Mouse (Mus musculus): Measurements from ENCODE around the gene Pcbp3. TPM values are rescaled to one million over a fixed set of nuclear protein-coding genes. Genes with fewer than 3 reads are reported as not detected.

The Pcbp3 gene
- polyA plus RNA-seq, 1 experiment, result 235 TPM

GRCm38 (mm10) chr10:76791475-76791874 lies 170.2 kb downstream of the Pcbp3 start:
- TF ChIP-seq CTCF (IDR thresholded peaks at IDR 0.05; ENCODE audit: control insufficient read depth, insufficient read depth, insufficient replicate concordance, low read depth, low read length) (peak; percentile 22; the same call in 1 of the 2 replicates), POLR2A (IDR thresholded peaks at IDR 0.05; ENCODE audit: control insufficient read depth, low read depth, low read length) (no peak)
- Histone ChIP-seq H3K4me3 (ENCODE audit: control insufficient read depth, low read depth, low read length) (no peak overlapping the region), H3K27ac (ENCODE audit: control insufficient read depth, insufficient read depth, low read depth, low read length) (no peak overlapping the region), H3K27me3 (ENCODE audit: control insufficient read depth, insufficient read depth, low read length) (no peaks in the 10 kb centered on the region), H3K36me3 (ENCODE audit: control insufficient read depth, insufficient read depth, low read length) (peaks cover 1% of the 10 kb centered on the region; the same call in 1 of the 2 replicates), H3K4me1 (ENCODE audit: control insufficient read depth, insufficient read depth, low read length) (no peaks in the 10 kb centered on the region)

DNA sequence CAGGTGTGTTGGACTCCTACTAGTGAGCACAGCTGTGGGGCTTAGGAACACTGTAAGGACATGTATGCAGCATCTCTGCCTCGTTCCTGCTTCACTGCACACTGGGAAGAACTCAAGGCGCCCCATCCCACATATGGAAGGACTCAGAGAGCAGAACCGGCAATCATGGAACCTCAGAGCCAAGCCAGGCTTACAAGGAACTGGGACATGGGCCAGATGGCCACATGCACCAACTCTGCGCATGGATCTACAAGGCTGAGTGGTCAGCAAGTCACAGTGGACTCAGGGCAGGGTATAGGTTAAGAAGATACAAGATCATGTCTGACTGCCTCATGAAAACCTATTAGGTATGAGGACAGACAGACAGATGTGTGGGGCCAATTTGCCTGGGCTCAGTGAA lies 171.8 kb downstream of the Pcbp3 start:
- H3K27me3 ChIP-seq (ENCODE audit: control insufficient read depth, insufficient read depth, low read length), result no peaks in the 10 kb centered on the region
- no peak overlapping the region for H3K4me3 ChIP-seq (ENCODE audit: control insufficient read depth, low read depth, low read length)
- no peaks in the 10 kb centered on the region for H3K4me1 ChIP-seq (ENCODE audit: control insufficient read depth, insufficient read depth, low read length)
- peaks cover 1% of the 10 kb centered on the region; the same call in 1 of the 2 replicates for H3K36me3 ChIP-seq (ENCODE audit: control insufficient read depth, insufficient read depth, low read length)
- TF ChIP-seq POLR2A (IDR thresholded peaks at IDR 0.05; ENCODE audit: control insufficient read depth, low read depth, low read length) (no peak), CTCF (IDR thresholded peaks at IDR 0.05; ENCODE audit: control insufficient read depth, insufficient read depth, insufficient replicate concordance, low read depth, low read length) (no peak)
- H3K27ac ChIP-seq (ENCODE audit: control insufficient read depth, insufficient read depth, low read depth, low read length), result no peak overlapping the region

DNA sequence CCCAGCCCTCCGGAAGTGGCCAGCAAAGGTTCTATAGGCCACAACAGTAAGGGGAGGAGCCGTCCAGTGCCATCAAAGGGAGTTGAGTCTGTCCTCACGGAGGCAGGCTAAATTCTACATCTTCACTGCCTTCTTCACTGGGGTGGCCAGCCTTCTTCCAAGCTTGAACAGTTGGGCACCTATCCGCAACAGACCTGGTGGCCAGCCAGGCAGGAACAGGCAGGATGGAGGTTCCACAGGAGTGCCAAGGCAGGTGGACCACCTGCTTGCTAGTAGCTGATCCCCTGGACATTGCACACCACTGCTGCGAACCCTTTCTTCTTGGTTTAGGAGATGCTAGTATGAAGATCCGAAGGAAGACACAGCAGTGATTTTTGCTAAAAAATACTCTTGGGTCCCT lies 176.4 kb downstream of the Pcbp3 start:
- TF ChIP-seq CTCF (IDR thresholded peaks at IDR 0.05; ENCODE audit: control insufficient read depth, insufficient read depth, insufficient replicate concordance, low read depth, low read length) (no peak), POLR2A (IDR thresholded peaks at IDR 0.05; ENCODE audit: control insufficient read depth, low read depth, low read length) (no peak)
- Histone ChIP-seq H3K27me3 (ENCODE audit: control insufficient read depth, insufficient read depth, low read length) (no peaks in the 10 kb centered on the region), H3K27ac (ENCODE audit: control insufficient read depth, insufficient read depth, low read depth, low read length) (no peak overlapping the region), H3K4me3 (ENCODE audit: control insufficient read depth, low read depth, low read length) (no peak overlapping the region), H3K36me3 (ENCODE audit: control insufficient read depth, insufficient read depth, low read length) (no peaks in the 10 kb centered on the region), H3K4me1 (ENCODE audit: control insufficient read depth, insufficient read depth, low read length) (no peaks in the 10 kb centered on the region)

GRCm38 (mm10) chr10:76779225-76779624 lies 182.5 kb downstream of the Pcbp3 start:
- Histone ChIP-seq H3K27me3 (ENCODE audit: control insufficient read depth, insufficient read depth, low read length) (no peaks in the 10 kb centered on the region), H3K36me3 (ENCODE audit: control insufficient read depth, insufficient read depth, low read length) (no peaks in the 10 kb centered on the region), H3K27ac (ENCODE audit: control insufficient read depth, insufficient read depth, low read depth, low read length) (no peak overlapping the region), H3K4me1 (ENCODE audit: control insufficient read depth, insufficient read depth, low read length) (no peaks in the 10 kb centered on the region), H3K4me3 (ENCODE audit: control insufficient read depth, low read depth, low read length) (no peak overlapping the region)
- TF ChIP-seq POLR2A (IDR thresholded peaks at IDR 0.05; ENCODE audit: control insufficient read depth, low read depth, low read length) (no peak), CTCF (IDR thresholded peaks at IDR 0.05; ENCODE audit: control insufficient read depth, insufficient read depth, insufficient replicate concordance, low read depth, low read length) (no peak)

DNA sequence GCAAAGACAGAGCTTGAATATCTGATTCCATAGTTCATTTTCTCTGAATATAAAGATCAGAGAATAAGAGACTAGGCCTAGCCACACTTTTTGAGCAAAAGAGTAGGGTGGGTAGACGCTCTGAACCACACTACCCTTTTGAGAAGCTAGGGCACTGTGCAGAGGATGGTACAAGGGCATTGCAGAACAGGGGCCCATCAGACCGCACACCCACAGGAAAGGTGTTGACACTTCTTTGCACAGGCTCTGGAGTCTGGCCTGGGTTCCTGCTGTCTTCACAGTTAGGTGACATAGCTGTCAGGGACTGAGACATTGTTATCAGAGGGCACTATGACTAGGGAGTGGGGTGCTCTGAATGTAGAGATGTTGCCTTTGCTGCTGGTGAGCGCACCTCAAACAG lies 190.1 kb downstream of the Pcbp3 start:
- Histone ChIP-seq H3K36me3 (ENCODE audit: control insufficient read depth, insufficient read depth, low read length) (no peaks in the 10 kb centered on the region; the same call in 1 of the 2 replicates), H3K27ac (ENCODE audit: control insufficient read depth, insufficient read depth, low read depth, low read length) (no peak overlapping the region), H3K27me3 (ENCODE audit: control insufficient read depth, insufficient read depth, low read length) (no peaks in the 10 kb centered on the region), H3K4me3 (ENCODE audit: control insufficient read depth, low read depth, low read length) (no peak overlapping the region), H3K4me1 (ENCODE audit: control insufficient read depth, insufficient read depth, low read length) (no peaks in the 10 kb centered on the region)
- no peak for TF ChIP-seq POLR2A (IDR thresholded peaks at IDR 0.05; ENCODE audit: control insufficient read depth, low read depth, low read length)
- no peak for TF ChIP-seq CTCF (IDR thresholded peaks at IDR 0.05; ENCODE audit: control insufficient read depth, insufficient read depth, insufficient replicate concordance, low read depth, low read length)

- Histone ChIP-seq H3K27me3 (ENCODE audit: control insufficient read depth, insufficient read depth, low read length) (no peaks in the 10 kb centered on the region), H3K27ac (ENCODE audit: control insufficient read depth, insufficient read depth, low read depth, low read length) (no peak overlapping the region), H3K36me3 (ENCODE audit: control insufficient read depth, insufficient read depth, low read length) (no peaks in the 10 kb centered on the region; the same call in 1 of the 2 replicates), H3K4me1 (ENCODE audit: control insufficient read depth, insufficient read depth, low read length) (no peaks in the 10 kb centered on the region), H3K4me3 (ENCODE audit: control insufficient read depth, low read depth, low read length) (no peak overlapping the region)
- no peak for TF ChIP-seq POLR2A (IDR thresholded peaks at IDR 0.05; ENCODE audit: control insufficient read depth, low read depth, low read length)
- TF ChIP-seq CTCF (IDR thresholded peaks at IDR 0.05; ENCODE audit: control insufficient read depth, insufficient read depth, insufficient replicate concordance, low read depth, low read length), result no peak
Observed at GRCm38 (mm10) chr10:76771086-76771485, 190.6 kb downstream of the Pcbp3 start.

- no peak overlapping the region for H3K4me3 ChIP-seq (ENCODE audit: control insufficient read depth, low read depth, low read length)
- H3K27ac ChIP-seq (ENCODE audit: control insufficient read depth, insufficient read depth, low read depth, low read length), result no peak overlapping the region
- no peaks in the 10 kb centered on the region; the same call in 1 of the 2 replicates for H3K36me3 ChIP-seq (ENCODE audit: control insufficient read depth, insufficient read depth, low read length)
- H3K4me1 ChIP-seq (ENCODE audit: control insufficient read depth, insufficient read depth, low read length), result no peaks in the 10 kb centered on the region
- TF ChIP-seq CTCF (IDR thresholded peaks at IDR 0.05; ENCODE audit: control insufficient read depth, insufficient read depth, insufficient replicate concordance, low read depth, low read length) (no peak), POLR2A (IDR thresholded peaks at IDR 0.05; ENCODE audit: control insufficient read depth, low read depth, low read length) (no peak)
- no peaks in the 10 kb centered on the region for H3K27me3 ChIP-seq (ENCODE audit: control insufficient read depth, insufficient read depth, low read length)
Observed at GRCm38 (mm10) chr10:76769581-76769980, 192.1 kb downstream of the Pcbp3 start.

DNA sequence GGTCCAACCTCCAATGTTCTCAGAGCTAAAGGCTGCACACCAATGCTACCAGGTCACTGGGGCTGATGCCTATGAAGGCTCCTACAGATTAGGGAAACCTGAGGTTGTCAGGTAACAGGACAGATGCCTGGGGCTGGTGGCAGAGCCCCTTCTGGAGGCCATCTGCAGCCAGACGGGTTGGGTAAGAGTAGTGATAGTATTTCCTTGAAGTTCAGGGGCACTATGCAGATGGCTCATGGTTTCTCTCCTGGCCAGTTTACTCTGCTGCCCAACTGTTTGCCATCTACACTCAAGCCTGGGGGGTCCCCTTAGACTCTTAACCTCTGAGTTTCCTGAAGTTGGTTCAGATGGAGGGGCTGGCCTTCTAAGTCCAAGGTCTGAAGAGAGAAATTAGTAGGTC lies 195.5 kb downstream of the Pcbp3 start:
- no peak overlapping the region for H3K27ac ChIP-seq (ENCODE audit: control insufficient read depth, insufficient read depth, low read depth, low read length)
- H3K4me3 ChIP-seq (ENCODE audit: control insufficient read depth, low read depth, low read length), result no peak overlapping the region
- TF ChIP-seq CTCF (IDR thresholded peaks at IDR 0.05; ENCODE audit: control insufficient read depth, insufficient read depth, insufficient replicate concordance, low read depth, low read length) (no peak), POLR2A (IDR thresholded peaks at IDR 0.05; ENCODE audit: control insufficient read depth, low read depth, low read length) (no peak)
- H3K4me1 ChIP-seq (ENCODE audit: control insufficient read depth, insufficient read depth, low read length), result no peaks in the 10 kb centered on the region
- no peaks in the 10 kb centered on the region; the same call in 1 of the 2 replicates for H3K36me3 ChIP-seq (ENCODE audit: control insufficient read depth, insufficient read depth, low read length)
- no peaks in the 10 kb centered on the region for H3K27me3 ChIP-seq (ENCODE audit: control insufficient read depth, insufficient read depth, low read length)
